Mouse (Mus musculus) hindbrain, postnatal 0 days (tissue): ENCODE results near the gene Pard3b. TPM values are rescaled to one million over a fixed set of nuclear protein-coding genes. Genes with fewer than 3 reads are reported as not detected.
A peak's percentile ranks its signal among the peaks of the same experiment; 100 is the strongest.

Experiments
- ATAC-seq: fragments of 200-750 bp; cut with Nextera tagmentation; 2 replicates; pipeline ENCODE4 v1.8.0; 2017; ENCODE audit warnings: mild to moderate bottlenecking, moderate TSS enrichment, moderate library complexity
- DNase-seq: peaks from one replicate; pipeline ENCODE4 v3.0.0-alpha.2; 2015; ENCODE audit warnings: low spot score
- H3K27ac ChIP-seq: fragments of 300-500 bp; sonication (generic); 2 replicates; pipeline ENCODE4 v1.5.1; 2014; ENCODE audit warnings: mild to moderate bottlenecking
- H3K27me3 ChIP-seq: fragments of 300-500 bp; sonication (generic); 2 replicates; pipeline ENCODE4 v1.6.1; 2014; ENCODE audit warnings: low read length, mixed read lengths; ENCODE audit not compliant: insufficient read depth
- H3K36me3 ChIP-seq: fragments of 300-500 bp; sonication (generic); 2 replicates; pipeline ENCODE4 v1.6.1; 2014; ENCODE audit warnings: low read length, mixed read lengths; ENCODE audit not compliant: insufficient read depth
- H3K4me1 ChIP-seq: fragments of 300-500 bp; sonication (generic); 2 replicates; pipeline ENCODE4 v1.6.1; 2014; ENCODE audit warnings: antibody characterized with exemption, low read length, mixed read lengths; ENCODE audit not compliant: insufficient read depth
- H3K4me2 ChIP-seq: fragments of 300-500 bp; sonication (generic); 2 replicates; pipeline ENCODE4 v1.6.1; 2014; ENCODE audit warnings: low read depth, mild to moderate bottlenecking, low read length, moderate library complexity, mixed read lengths
- H3K4me3 ChIP-seq: fragments of 300-500 bp; sonication (generic); 2 replicates; pipeline ENCODE4 v1.5.1; 2014; ENCODE audit warnings: low read length
- H3K9ac ChIP-seq: fragments of 300-500 bp; sonication (generic); replicated peaks from 2 replicates; pipeline ENCODE4 v1.6.1; 2014; ENCODE audit warnings: mild to moderate bottlenecking, low read length, moderate library complexity, mixed read lengths
- H3K9me3 ChIP-seq: fragments of 300-500 bp; sonication (generic); 2 replicates; pipeline ENCODE4 v1.6.1; 2016; ENCODE audit warnings: low read length, mixed read lengths
- CTCF ChIP-seq: IDR thresholded peaks from 2 replicates; pipeline ENCODE4 v1.5.1; 2016; ENCODE audit warnings: antibody characterized with exemption, control low read depth, low read depth
- WGBS: fragments of 180-500 bp; shearing (Covaris S2); extraction: QIAGEN DNeasy Blood & Tissue Kit; methylation state at CpG from one replicate; pipeline ENCODE4 v1.1.7; 2014; 5-methylcytosine and 5-hydroxymethylcytosine counted together
- polyA plus RNA-seq: library from polyadenylated mRNA; unstranded; fragments of >200 nt; fragmentation: Nextera tagmentation; extraction: Ambion mirVana; gene quantifications from 2 replicates; pipeline ENCODE4 v1.2.1, GENCODE M21; 2015
- total RNA-seq: library from RNA; depleted of rRNA; stranded (reverse); fragments of >200 nt; gene quantifications from 2 replicates; pipeline ENCODE4 v1.2.3, GENCODE M21; 2014

Pard3b gene
- total and polyA plus RNA-seq, 2 experiments from 2014 or later: 5.6 to 9.6 TPM

GRCm38 (mm10) chr1:62648591-62648990 lies 1010.0 kb downstream of the Pard3b start:
- Histone ChIP-seq H3K4me2 (no peak overlapping the region), H3K36me3 (no peaks in the 10 kb centered on the region), H3K9ac (no peak overlapping the region), H3K4me3 (no peak overlapping the region), H3K9me3 (no peaks in the 10 kb centered on the region), H3K4me1 (no peaks in the 10 kb centered on the region), H3K27me3 (no peaks in the 10 kb centered on the region), H3K27ac (no peak overlapping the region)
- TF ChIP-seq CTCF: no peak
- DNase-seq (no peak), ATAC-seq (no peak)
- WGBS: 37% methylated on average over 5 of the region's 5 CpGs

- Histone ChIP-seq H3K27ac (no peak overlapping the region), H3K9ac (no peak overlapping the region), H3K36me3 (no peaks in the 10 kb centered on the region), H3K4me3 (no peak overlapping the region), H3K4me2 (no peak overlapping the region), H3K9me3 (no peaks in the 10 kb centered on the region), H3K4me1 (no peaks in the 10 kb centered on the region), H3K27me3 (no peaks in the 10 kb centered on the region)
- no peak for DNase-seq
- 84% methylated on average over 5 of the region's 5 CpGs for WGBS
- no peak for ATAC-seq
- TF ChIP-seq CTCF: no peak
These were observed 1011.9 kb downstream of the Pard3b start for GRCm38 (mm10) chr1:62650491-62650890.

GRCm38 (mm10) chr1:62654436-62654835 lies 1015.8 kb downstream of the Pard3b start:
- H3K27ac ChIP-seq: no peak overlapping the region
- 67% methylated on average over 6 of the region's 6 CpGs for WGBS
- H3K4me1 ChIP-seq: no peaks in the 10 kb centered on the region
- no peak overlapping the region for H3K9ac ChIP-seq
- DNase-seq (no peak), ATAC-seq (no peak)
- H3K36me3 ChIP-seq: no peaks in the 10 kb centered on the region
- no peak for TF ChIP-seq CTCF
- H3K4me3 ChIP-seq: no peak overlapping the region
- no peaks in the 10 kb centered on the region for H3K27me3 ChIP-seq
- H3K9me3 ChIP-seq: no peaks in the 10 kb centered on the region
- H3K4me2 ChIP-seq: no peak overlapping the region

GRCm38 (mm10) chr1:62664960-62665645 lies 1026.5 kb downstream of the Pard3b start:
- WGBS: 35% methylated on average over 8 of the region's 8 CpGs
- no peak overlapping the region for H3K4me3 ChIP-seq
- H3K4me1 ChIP-seq: no peaks in the 10 kb centered on the region
- no peak for TF ChIP-seq CTCF
- peak; percentile 88 for ATAC-seq
- H3K27me3 ChIP-seq: no peaks in the 10 kb centered on the region
- H3K4me2 ChIP-seq: no peak overlapping the region
- H3K9me3 ChIP-seq: no peaks in the 10 kb centered on the region
- H3K36me3 ChIP-seq: no peaks in the 10 kb centered on the region
- peak overlapping the region; percentile 69 for H3K27ac ChIP-seq
- peak; percentile 69 for DNase-seq
- H3K9ac ChIP-seq: no peak overlapping the region

GRCm38 (mm10) chr1:62665771-62666730 lies 1027.4 kb downstream of the Pard3b start:
- Histone ChIP-seq H3K36me3 (no peaks in the 10 kb centered on the region), H3K4me3 (no peak overlapping the region), H3K27me3 (no peaks in the 10 kb centered on the region), H3K9ac (no peak overlapping the region), H3K4me2 (no peak overlapping the region), H3K9me3 (no peaks in the 10 kb centered on the region), H3K27ac (no peak overlapping the region), H3K4me1 (no peaks in the 10 kb centered on the region)
- TF ChIP-seq CTCF: no peak
- ATAC-seq (no peak), DNase-seq (no peak)
- 79% methylated on average over 5 of the region's 5 CpGs for WGBS

GRCm38 (mm10) chr1:62666780-62667179 lies 1028.2 kb downstream of the Pard3b start:
- ATAC-seq (no peak), DNase-seq (no peak)
- Histone ChIP-seq H3K27me3 (no peaks in the 10 kb centered on the region), H3K27ac (no peak overlapping the region), H3K36me3 (no peaks in the 10 kb centered on the region), H3K4me2 (no peak overlapping the region), H3K9ac (no peak overlapping the region), H3K4me3 (no peak overlapping the region), H3K9me3 (no peaks in the 10 kb centered on the region), H3K4me1 (no peaks in the 10 kb centered on the region)
- WGBS: 86% methylated on average over 5 of the region's 5 CpGs
- no peak for TF ChIP-seq CTCF
